ENCODE assay signal across 14 mouse cellular contexts in genomic region chr14:33694224-33694623, GRCm38 (mm10).
"Had no signal": no experiment of that assay in that cellular context is flagged by ENCODE, and none has a peak within 500 bp of the region (broad histone marks: within the 10 kb centered on the region; RNA-seq: fewer than 3 reads in every experiment).

No protein-coding gene starts in this region.

- H3K36me3 ChIP-seq: limb, embryonic 12.5 days; liver, embryonic 13.5 days; lung, embryonic 15.5 days; neural tube, embryonic 12.5 days had no signal

- H3K27ac ChIP-seq: left cerebral cortex, adult 2 months; limb, embryonic 12.5 days; liver, embryonic 13.5 days; lung, embryonic 15.5 days; macrophage; neural tube, embryonic 12.5 days; stomach, postnatal 0 days had no signal

- DNase-seq: kidney, postnatal 25 days; liver; liver, embryonic 13.5 days; liver, postnatal 0 days; lung, postnatal 14 days; thymus, postnatal 4 days had no signal

- ATAC-seq: liver, postnatal 0 days had no signal

- H3K9me3 ChIP-seq: limb, embryonic 12.5 days; liver, embryonic 13.5 days; lung, embryonic 15.5 days; neural tube, embryonic 12.5 days had no signal

- H3K27me3 ChIP-seq: liver, embryonic 13.5 days; lung, embryonic 15.5 days; megakaryocyte, embryonic 14.5 days; neural tube, embryonic 12.5 days had no signal

- H3K4me1 ChIP-seq: liver, embryonic 13.5 days; megakaryocyte, embryonic 14.5 days had no signal

- H3K9ac ChIP-seq: limb, embryonic 12.5 days; liver, embryonic 13.5 days; liver, postnatal 0 days; lung, embryonic 15.5 days; neural tube, embryonic 12.5 days had no signal

- H3K4me3 ChIP-seq: left cerebral cortex, adult 2 months; limb, embryonic 12.5 days; liver, embryonic 13.5 days; lung, embryonic 15.5 days; megakaryocyte, embryonic 14.5 days; neural tube, embryonic 12.5 days had no signal

- H3K4me2 ChIP-seq: limb, embryonic 12.5 days; liver, embryonic 13.5 days; lung, embryonic 15.5 days; midbrain, embryonic 11.5 days; neural tube, embryonic 12.5 days had no signal
